Mouse (Mus musculus) forebrain, embryonic 16.5 days (tissue): ENCODE measurements around the gene Ric8b. TPM values are rescaled to one million over a fixed set of nuclear protein-coding genes. Genes with fewer than 3 reads are reported as not detected.

Experiments used
- ATAC-seq: fragments of 200-750 bp; cut with Nextera tagmentation; 2 replicates; pipeline ENCODE4 v1.8.0; 2017; ENCODE audit warnings: mild to moderate bottlenecking, moderate library complexity
- H3K27ac ChIP-seq: fragments of 300-500 bp; sonication (generic); 2 replicates; pipeline ENCODE4 v1.5.1; 2014; ENCODE audit warnings: low read length, control low read depth
- H3K27me3 ChIP-seq: fragments of 300-500 bp; sonication (generic); replicated peaks from 2 replicates; pipeline ENCODE4 v1.6.1; 2014; ENCODE audit warnings: low read length; ENCODE audit not compliant: control insufficient read depth, insufficient read depth
- H3K36me3 ChIP-seq: fragments of 300-500 bp; sonication (generic); 2 replicates; pipeline ENCODE4 v1.6.1; 2014; ENCODE audit not compliant: control insufficient read depth, insufficient read depth
- H3K4me1 ChIP-seq: fragments of 300-500 bp; sonication (generic); replicated peaks from 2 replicates; pipeline ENCODE4 v1.6.1; 2014; ENCODE audit warnings: low read length; ENCODE audit not compliant: control insufficient read depth, insufficient read depth
- H3K4me2 ChIP-seq: fragments of 300-500 bp; sonication (generic); 2 replicates; pipeline ENCODE4 v1.6.1; 2014; ENCODE audit warnings: mild to moderate bottlenecking, low read length, control low read depth
- H3K4me3 ChIP-seq: fragments of 300-500 bp; sonication (generic); replicated peaks from 2 replicates; pipeline ENCODE4 v1.5.1; 2014; ENCODE audit warnings: mild to moderate bottlenecking, low read length, control low read depth
- H3K9ac ChIP-seq: fragments of 300-500 bp; sonication (generic); replicated peaks from 2 replicates; pipeline ENCODE4 v1.6.1; 2014; ENCODE audit warnings: low read depth, low read length, control low read depth
- H3K9me3 ChIP-seq: fragments of 300-500 bp; sonication (generic); 2 replicates; pipeline ENCODE4 v1.6.1; 2016; ENCODE audit warnings: low read length; ENCODE audit not compliant: control insufficient read depth
- WGBS: fragments of 180-500 bp; shearing (Covaris S2); extraction: QIAGEN DNeasy Blood & Tissue Kit; methylation state at CpG from one replicate; pipeline ENCODE4 v1.1.7; 2014; 5-methylcytosine and 5-hydroxymethylcytosine counted together
- polyA plus RNA-seq: library from polyadenylated mRNA; unstranded; fragments of >200 nt; fragmentation: Nextera tagmentation; extraction: Ambion mirVana; gene quantifications from 2 replicates; pipeline ENCODE4 v1.2.1, GENCODE M21; 2015

Gene Ric8b
- polyA plus RNA-seq, 1 experiment from 2014 or later, result 48.4 TPM

DNA sequence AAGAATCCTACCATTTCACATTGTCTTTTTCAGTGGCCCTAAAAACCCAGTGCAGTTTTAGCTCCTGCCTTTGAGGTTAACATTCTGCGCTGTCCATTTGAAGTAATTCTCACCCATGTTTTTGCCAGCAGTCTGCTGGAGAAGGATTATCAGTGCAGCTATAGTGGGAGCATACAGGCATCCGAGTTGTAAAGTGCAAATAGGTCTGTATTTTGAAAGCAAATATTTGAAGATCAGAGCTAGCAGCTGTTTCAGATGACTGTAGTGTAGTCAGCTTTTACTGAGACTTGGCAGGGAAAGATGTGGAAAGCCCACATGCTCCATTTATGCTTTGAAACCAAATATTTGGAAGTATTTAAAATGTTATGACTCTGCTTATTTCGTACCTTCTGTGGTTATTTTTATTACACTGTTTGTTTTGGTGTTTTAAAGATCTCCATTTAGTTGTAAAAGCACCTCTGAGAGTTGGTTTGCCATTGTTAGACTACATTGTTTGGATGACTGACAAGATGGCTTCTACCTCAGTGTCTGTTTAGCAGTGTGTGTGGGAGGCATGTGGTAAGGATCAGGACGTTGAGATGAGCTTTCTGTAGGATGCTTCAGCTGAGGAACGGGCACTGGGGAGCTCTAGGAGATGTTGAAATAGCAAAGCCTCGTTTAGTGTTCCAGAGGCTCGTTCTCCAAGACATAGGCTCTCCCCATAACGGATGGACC lies 31.7 kb downstream of the Ric8b start:
- H3K27ac ChIP-seq, result no peak overlapping the region
- H3K9me3 ChIP-seq, result no peaks in the 10 kb centered on the region
- no peak for ATAC-seq
- no peak overlapping the region for H3K9ac ChIP-seq
- peaks cover 11% of the 10 kb centered on the region for H3K36me3 ChIP-seq
- 72% methylated on average over 8 of the region's 8 CpGs for WGBS
- peaks cover 3% of the 10 kb centered on the region; the same call in 1 of the 2 replicates for H3K4me1 ChIP-seq
- no peaks in the 10 kb centered on the region for H3K27me3 ChIP-seq
- H3K4me3 ChIP-seq, result no peak overlapping the region
- H3K4me2 ChIP-seq, result no peak overlapping the region

DNA sequence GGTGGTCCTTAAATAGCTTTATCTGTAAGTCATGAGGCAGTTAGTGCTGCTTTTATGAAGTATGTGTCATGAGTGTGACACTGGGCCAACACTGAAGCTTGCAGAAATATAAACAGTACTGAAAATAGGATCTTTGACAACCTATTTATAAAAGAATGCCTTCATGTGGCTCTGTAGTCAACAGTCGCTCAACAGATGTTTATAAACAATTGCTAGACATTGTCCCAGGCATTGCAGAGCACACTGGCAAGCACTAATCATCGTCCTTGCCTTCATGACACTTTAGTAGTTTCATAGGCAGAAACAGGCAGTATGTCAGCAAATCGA lies 32.2 kb downstream of the Ric8b start:
- H3K4me3 ChIP-seq, result no peak overlapping the region
- no peaks in the 10 kb centered on the region for H3K9me3 ChIP-seq
- H3K9ac ChIP-seq, result no peak overlapping the region
- no peak overlapping the region for H3K27ac ChIP-seq
- H3K4me1 ChIP-seq, result peaks cover 3% of the 10 kb centered on the region; the same call in 1 of the 2 replicates
- WGBS, result 91% methylated on average over 3 of the region's 3 CpGs
- peaks cover 11% of the 10 kb centered on the region for H3K36me3 ChIP-seq
- no peak overlapping the region for H3K4me2 ChIP-seq
- H3K27me3 ChIP-seq, result no peaks in the 10 kb centered on the region
- no peak for ATAC-seq

DNA sequence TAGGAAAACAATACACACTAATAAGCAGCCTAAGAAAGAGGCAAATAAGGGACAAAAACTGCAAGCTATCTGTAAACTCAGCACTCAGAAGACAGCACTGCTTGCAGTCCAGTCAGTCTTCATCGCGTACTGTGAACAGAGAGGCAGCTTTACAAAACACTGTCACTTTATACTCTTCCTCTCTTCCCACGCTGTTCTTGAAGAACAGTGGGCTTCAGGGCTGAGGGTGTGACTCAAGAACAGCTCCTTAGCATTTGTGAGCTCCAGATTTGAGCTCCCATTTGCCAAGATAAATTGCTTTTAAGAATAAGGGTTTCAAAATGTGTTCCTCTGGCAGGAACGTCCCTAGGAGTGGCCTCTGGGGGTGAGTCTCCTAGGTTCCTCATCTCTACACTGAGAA lies 33.0 kb downstream of the Ric8b start:
- H3K27ac ChIP-seq, result no peak overlapping the region
- no peaks in the 10 kb centered on the region for H3K27me3 ChIP-seq
- no peak overlapping the region for H3K4me3 ChIP-seq
- no peak overlapping the region for H3K9ac ChIP-seq
- H3K4me1 ChIP-seq, result peaks cover 3% of the 10 kb centered on the region; the same call in 1 of the 2 replicates
- ATAC-seq, result no peak
- H3K9me3 ChIP-seq, result no peaks in the 10 kb centered on the region
- peaks cover 11% of the 10 kb centered on the region for H3K36me3 ChIP-seq
- H3K4me2 ChIP-seq, result no peak overlapping the region
- 70% methylated on average over 4 of the region's 4 CpGs for WGBS

DNA sequence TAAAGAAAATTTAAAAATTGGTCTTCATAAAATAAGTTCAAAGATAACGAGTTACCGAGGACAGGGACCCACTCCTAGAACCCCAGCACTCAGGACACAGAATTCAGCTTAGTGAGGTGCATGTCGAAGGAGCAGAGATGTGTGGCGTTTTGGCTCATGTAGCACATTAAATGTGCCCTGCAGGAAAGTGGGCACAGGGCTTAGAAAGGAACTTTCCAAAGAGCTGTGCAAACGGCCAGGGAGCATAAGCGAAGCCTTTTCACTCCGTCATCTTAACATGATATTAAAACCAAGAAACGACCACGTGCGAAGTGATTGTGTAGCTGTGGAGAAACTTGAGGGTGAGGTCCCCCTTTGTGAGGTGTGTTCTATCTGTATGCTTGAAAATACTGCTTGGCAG lies 36.8 kb downstream of the Ric8b start:
- no peak overlapping the region for H3K4me3 ChIP-seq
- H3K9ac ChIP-seq, result no peak overlapping the region
- no peaks in the 10 kb centered on the region for H3K27me3 ChIP-seq
- no peaks in the 10 kb centered on the region for H3K9me3 ChIP-seq
- 0 out of 2 replicates have a peak, but pooled peaks cover 3% of the 10 kb centered on the region for H3K4me1 ChIP-seq
- no peak for ATAC-seq
- H3K36me3 ChIP-seq, result no peaks in the 10 kb centered on the region
- H3K4me2 ChIP-seq, result no peak overlapping the region
- H3K27ac ChIP-seq, result no peak overlapping the region
- 93% methylated on average over 10 of the region's 10 CpGs for WGBS

DNA sequence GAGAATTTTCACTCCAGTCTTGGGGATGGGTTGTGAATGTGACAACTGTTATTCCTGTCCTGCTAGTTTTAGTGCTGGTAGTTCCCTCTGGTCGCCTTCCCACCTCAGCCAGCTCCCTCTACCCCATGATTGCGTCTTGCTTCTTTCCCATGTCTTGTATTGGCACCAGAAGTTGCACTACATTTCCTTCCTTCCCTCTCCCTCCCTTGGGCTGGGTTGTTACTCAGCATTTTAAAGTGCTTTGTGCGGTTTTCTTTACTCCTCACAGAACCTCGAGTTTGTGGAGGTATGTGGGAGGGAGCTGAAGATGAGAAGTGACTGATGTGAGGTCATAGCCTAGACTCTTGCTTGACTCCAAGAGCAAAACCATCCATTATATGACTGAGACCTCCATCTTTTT lies 38.8 kb downstream of the Ric8b start:
- 81% methylated on average over 4 of the region's 4 CpGs for WGBS
- H3K27ac ChIP-seq, result no peak overlapping the region
- H3K4me1 ChIP-seq, result 0 out of 2 replicates have a peak, but pooled peaks cover 2% of the 10 kb centered on the region
- H3K36me3 ChIP-seq, result no peaks in the 10 kb centered on the region; the same call in 1 of the 2 replicates
- no peak overlapping the region for H3K4me3 ChIP-seq
- no peak overlapping the region for H3K4me2 ChIP-seq
- no peaks in the 10 kb centered on the region for H3K27me3 ChIP-seq
- ATAC-seq, result no peak
- no peaks in the 10 kb centered on the region for H3K9me3 ChIP-seq
- H3K9ac ChIP-seq, result no peak overlapping the region

DNA sequence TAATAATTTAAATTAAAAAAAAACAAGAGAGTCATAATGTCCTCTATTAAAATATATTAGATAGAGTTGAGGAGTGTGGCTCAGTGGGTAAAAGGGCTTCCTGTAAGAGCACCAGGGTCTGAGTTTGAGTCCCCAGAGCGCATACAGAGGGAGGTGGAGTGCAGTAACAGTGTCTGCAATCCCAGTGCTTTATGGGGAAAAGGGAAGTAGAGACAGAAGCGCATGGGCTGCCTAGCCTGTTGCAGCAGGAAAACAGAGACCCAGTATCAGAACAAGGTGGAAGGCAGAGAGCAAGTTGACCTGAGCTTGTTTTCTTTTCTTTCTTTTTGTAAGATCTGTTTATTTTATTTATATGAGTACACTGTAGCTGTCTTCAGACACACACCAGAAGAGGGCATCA lies 41.2 kb downstream of the Ric8b start:
- Histone ChIP-seq H3K36me3 (no peaks in the 10 kb centered on the region; the same call in 1 of the 2 replicates), H3K27me3 (no peaks in the 10 kb centered on the region), H3K4me3 (no peak overlapping the region), H3K4me2 (no peak overlapping the region), H3K27ac (no peak overlapping the region), H3K4me1 (peaks cover 7% of the 10 kb centered on the region), H3K9me3 (no peaks in the 10 kb centered on the region), H3K9ac (no peak overlapping the region)
- no peak for ATAC-seq
- WGBS, result 96% methylated on average over 2 of the region's 2 CpGs

DNA sequence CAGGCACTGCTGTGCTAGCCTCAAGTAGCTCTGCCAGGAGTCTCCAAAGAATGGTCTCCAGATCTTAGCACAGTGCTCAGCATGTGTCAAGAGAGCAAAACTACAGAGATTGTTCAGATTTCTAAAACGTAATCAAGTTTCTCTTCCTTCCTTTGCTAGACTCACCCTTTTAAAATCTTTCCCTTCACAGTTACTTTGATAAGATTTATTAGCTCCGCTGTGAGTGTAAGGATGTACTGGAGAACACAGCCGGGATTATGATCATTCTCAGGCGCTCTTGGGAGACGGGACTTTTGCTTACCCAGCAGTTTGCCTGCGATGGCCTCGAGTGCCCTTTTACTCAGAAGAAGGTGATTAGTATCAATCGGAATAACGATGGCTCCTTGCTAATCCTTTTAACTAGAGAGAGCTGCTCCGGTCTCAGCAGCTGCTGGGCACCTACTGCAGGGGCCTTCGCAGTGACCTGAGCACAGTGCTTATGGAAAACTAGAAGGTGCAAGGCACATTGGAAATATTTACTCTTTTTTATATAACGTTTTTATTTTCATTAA lies 43.0 kb downstream of the Ric8b start:
- ATAC-seq, result no peak
- no peaks in the 10 kb centered on the region for H3K9me3 ChIP-seq
- WGBS, result 37% methylated on average over 12 of the region's 12 CpGs
- no peak overlapping the region for H3K4me2 ChIP-seq
- H3K4me3 ChIP-seq, result no peak overlapping the region
- no peak overlapping the region for H3K9ac ChIP-seq
- no peaks in the 10 kb centered on the region for H3K27me3 ChIP-seq
- H3K36me3 ChIP-seq, result no peaks in the 10 kb centered on the region; the same call in 1 of the 2 replicates
- H3K27ac ChIP-seq, result no peak overlapping the region
- H3K4me1 ChIP-seq, result peaks cover 13% of the 10 kb centered on the region

DNA sequence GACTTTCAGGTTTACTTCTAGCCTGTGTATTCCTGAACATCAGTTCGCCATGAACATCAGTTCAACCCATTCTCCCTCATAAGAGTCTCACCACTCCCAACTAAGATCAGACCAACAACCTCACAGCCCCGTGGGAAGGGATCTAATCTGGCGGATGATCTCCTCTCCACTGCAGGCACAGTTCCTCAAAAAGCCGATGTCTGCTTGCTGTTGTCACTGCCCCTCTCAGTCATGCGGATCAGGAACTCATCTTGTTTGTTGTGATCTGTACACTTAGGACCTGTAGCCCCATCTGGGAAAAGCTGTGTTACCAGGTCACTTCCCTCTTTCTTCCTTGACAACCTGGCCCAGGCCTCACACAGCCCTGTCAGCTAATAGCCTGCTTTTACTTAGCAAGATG lies 45.7 kb downstream of the Ric8b start:
- peak; percentile 24; the same call in 1 of the 2 replicates for ATAC-seq
- Histone ChIP-seq H3K27me3 (no peaks in the 10 kb centered on the region), H3K27ac (no peak overlapping the region), H3K4me2 (no peak overlapping the region), H3K36me3 (no peaks in the 10 kb centered on the region; the same call in 1 of the 2 replicates), H3K9ac (no peak overlapping the region), H3K4me1 (peaks cover 21% of the 10 kb centered on the region), H3K4me3 (no peak overlapping the region), H3K9me3 (no peaks in the 10 kb centered on the region)
- WGBS, result 80% methylated on average over 5 of the region's 5 CpGs

DNA sequence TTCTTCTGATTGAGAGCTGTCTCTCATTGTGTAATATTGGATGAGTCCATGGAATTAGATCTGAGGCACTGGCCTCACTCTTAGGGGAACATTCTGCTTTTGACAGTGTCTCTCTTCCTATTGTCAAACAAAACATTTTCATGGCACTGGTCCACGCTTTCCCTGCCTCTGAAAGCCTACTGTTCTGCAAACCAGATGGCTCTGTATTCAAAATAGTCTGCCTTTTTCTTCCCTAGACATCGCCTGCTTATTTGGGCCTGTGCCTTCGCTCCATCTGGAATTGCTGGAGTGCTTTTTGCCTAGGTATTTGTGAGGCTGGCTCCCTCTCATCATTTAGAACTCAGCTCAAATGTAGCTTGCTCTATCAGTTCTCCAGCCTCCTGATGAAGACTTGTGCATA lies 46.3 kb downstream of the Ric8b start:
- Histone ChIP-seq H3K27me3 (no peaks in the 10 kb centered on the region), H3K27ac (no peak overlapping the region), H3K4me2 (no peak overlapping the region), H3K4me3 (no peak overlapping the region), H3K4me1 (peaks cover 21% of the 10 kb centered on the region), H3K9me3 (no peaks in the 10 kb centered on the region), H3K36me3 (no peaks in the 10 kb centered on the region; the same call in 1 of the 2 replicates), H3K9ac (no peak overlapping the region)
- WGBS, result 41% methylated on average over 3 of the region's 3 CpGs
- peak; percentile 90 for ATAC-seq
